Mouse (Mus musculus): ENCODE data around the gene Spry1. TPM values are rescaled to one million over a fixed set of nuclear protein-coding genes. Genes with fewer than 3 reads are reported as not detected.

Spry1 gene
- polyA plus RNA-seq, 1 experiment from 2014 or later, result 19.1 TPM

DNA sequence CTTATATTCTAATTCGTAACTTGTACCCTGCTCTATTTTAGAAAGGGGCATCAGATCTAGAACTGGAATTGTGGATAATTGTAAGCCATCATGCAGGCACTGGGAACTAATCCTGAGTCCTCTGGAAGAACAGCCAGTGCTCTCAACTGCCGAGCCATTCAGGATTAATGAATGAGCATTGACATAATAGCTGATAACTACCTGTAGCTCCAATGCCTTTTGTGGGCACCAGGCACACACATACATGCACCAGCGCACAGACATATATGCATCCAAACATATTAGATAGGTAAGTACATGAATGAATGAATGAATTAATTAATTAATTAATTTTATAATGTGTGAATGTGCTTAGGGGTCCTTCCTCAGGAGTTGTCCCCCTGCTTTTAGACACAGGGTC, 7.0 kb upstream of the Spry1 start:
- no peak overlapping the region for H3K27ac ChIP-seq (ENCODE audit: low read length)
- ATAC-seq (ENCODE audit: insufficient number of reproducible peaks, insufficient read depth, low FRiP score, low read depth), result no peak
- 84% methylated on average over 3 of the region's 3 CpGs for WGBS
- H3K36me3 ChIP-seq (ENCODE audit: control insufficient read depth, insufficient read depth, low read length), result no peaks in the 10 kb centered on the region
- no peaks in the 10 kb centered on the region for H3K9me3 ChIP-seq (ENCODE audit: control insufficient read depth, low read depth, low read length)
- no peak overlapping the region for H3K4me2 ChIP-seq (replicated peaks; ENCODE audit: low read depth, low read length)
- H3K9ac ChIP-seq (replicated peaks; ENCODE audit: low read depth, low read length), result no peak overlapping the region
- H3K27me3 ChIP-seq (ENCODE audit: control insufficient read depth, insufficient read depth, low read length), result no peaks in the 10 kb centered on the region
- H3K4me1 ChIP-seq (ENCODE audit: control insufficient read depth, insufficient read depth, low read length), result no peaks in the 10 kb centered on the region
- no peak overlapping the region for H3K4me3 ChIP-seq (ENCODE audit: low read depth, low read length)

DNA sequence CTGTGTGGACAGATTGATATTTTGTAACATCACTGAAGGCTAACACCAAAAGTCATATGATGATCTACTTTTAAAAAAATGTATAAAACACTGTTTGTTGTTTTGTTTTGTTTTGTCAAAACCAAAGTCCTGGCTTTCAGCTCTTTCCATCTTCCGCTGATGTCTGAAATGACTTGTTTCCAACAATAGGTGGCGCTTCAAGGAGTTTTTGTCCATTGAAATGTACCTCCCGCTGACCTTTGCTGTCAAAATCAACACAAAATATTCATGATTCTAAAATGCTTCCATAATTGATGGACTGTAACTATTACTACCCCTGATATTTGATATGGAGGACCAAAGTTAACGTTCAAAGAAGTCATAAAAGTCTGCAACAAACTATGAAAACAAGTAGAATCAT, 5.1 kb upstream of the Spry1 start:
- no peak overlapping the region for H3K27ac ChIP-seq (ENCODE audit: low read length)
- H3K9ac ChIP-seq (replicated peaks; ENCODE audit: low read depth, low read length), result no peak overlapping the region
- no peaks in the 10 kb centered on the region for H3K36me3 ChIP-seq (ENCODE audit: control insufficient read depth, insufficient read depth, low read length)
- H3K9me3 ChIP-seq (ENCODE audit: control insufficient read depth, low read depth, low read length), result no peaks in the 10 kb centered on the region
- 48% methylated on average over 4 of the region's 4 CpGs for WGBS
- H3K4me1 ChIP-seq (ENCODE audit: control insufficient read depth, insufficient read depth, low read length), result no peaks in the 10 kb centered on the region
- H3K4me2 ChIP-seq (replicated peaks; ENCODE audit: low read depth, low read length), result no peak overlapping the region
- ATAC-seq (ENCODE audit: insufficient number of reproducible peaks, insufficient read depth, low FRiP score, low read depth), result no peak
- no peaks in the 10 kb centered on the region for H3K27me3 ChIP-seq (ENCODE audit: control insufficient read depth, insufficient read depth, low read length)
- H3K4me3 ChIP-seq (ENCODE audit: low read depth, low read length), result no peak overlapping the region

DNA sequence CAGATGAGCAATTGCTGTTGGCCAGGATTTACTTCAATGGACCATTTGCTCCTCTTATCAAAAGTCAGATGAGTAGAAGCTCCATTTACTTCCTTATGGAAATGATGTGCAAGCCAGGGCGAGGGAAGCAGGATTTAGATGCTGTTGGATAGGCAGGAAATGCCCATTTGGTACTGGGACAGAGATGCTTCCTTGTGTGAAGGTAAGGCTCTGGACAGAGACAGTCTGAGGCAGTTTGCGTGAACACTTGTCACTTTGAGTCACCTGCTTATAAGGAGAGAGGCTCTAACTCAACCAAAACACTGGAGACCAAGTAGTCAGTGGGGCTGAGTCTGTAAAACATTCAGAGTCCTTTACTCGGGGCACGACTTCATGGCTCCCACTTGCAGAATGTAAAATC, 2.8 kb upstream of the Spry1 start:
- 0 out of 2 replicates have a peak, but pooled peaks cover 3% of the 10 kb centered on the region for H3K4me1 ChIP-seq (ENCODE audit: control insufficient read depth, insufficient read depth, low read length)
- no peak overlapping the region for H3K4me2 ChIP-seq (replicated peaks; ENCODE audit: low read depth, low read length)
- H3K27me3 ChIP-seq (ENCODE audit: control insufficient read depth, insufficient read depth, low read length), result no peaks in the 10 kb centered on the region
- 89% methylated on average over 4 of the region's 4 CpGs for WGBS
- no peak overlapping the region for H3K27ac ChIP-seq (ENCODE audit: low read length)
- H3K36me3 ChIP-seq (ENCODE audit: control insufficient read depth, insufficient read depth, low read length), result no peaks in the 10 kb centered on the region; the same call in 1 of the 2 replicates
- H3K4me3 ChIP-seq (ENCODE audit: low read depth, low read length), result no peak overlapping the region
- no peak for ATAC-seq (ENCODE audit: insufficient number of reproducible peaks, insufficient read depth, low FRiP score, low read depth)
- no peaks in the 10 kb centered on the region for H3K9me3 ChIP-seq (ENCODE audit: control insufficient read depth, low read depth, low read length)
- no peak overlapping the region for H3K9ac ChIP-seq (replicated peaks; ENCODE audit: low read depth, low read length)

DNA sequence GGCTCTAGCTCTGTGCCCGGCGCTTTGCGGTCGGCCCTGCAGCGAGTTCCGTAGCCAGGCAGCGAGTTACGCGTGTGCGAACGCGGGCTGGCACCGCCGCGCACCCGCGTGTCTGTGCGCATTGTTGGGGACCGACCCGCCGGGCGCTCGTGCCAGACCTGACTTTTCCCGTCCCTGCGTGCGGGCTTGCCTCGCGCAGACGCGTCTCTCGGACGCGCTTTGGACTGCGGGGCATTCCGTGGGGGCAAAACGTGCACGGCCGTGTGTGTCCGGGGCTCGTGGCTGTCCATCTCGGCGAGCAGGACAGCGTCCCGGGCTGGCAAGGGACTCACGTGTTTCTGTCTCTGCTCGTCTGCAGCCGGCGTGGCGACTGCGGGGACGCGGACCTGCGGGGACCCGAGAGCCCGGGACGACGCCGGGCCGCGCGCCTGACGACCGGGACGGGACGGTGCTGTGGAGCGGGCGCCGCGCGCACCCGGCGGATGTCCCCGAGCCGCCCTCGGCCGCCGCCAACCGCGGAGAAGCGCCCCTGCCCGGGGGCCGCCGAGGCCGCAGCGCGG, 495 bp downstream of the Spry1 start:
- Histone ChIP-seq H3K9ac (replicated peaks; ENCODE audit: low read depth, low read length) (peak overlapping the region; percentile 96), H3K4me2 (replicated peaks; ENCODE audit: low read depth, low read length) (peak overlapping the region; percentile 59), H3K4me1 (ENCODE audit: control insufficient read depth, insufficient read depth, low read length) (peaks cover 22% of the 10 kb centered on the region; the same call in 1 of the 2 replicates), H3K27me3 (ENCODE audit: control insufficient read depth, insufficient read depth, low read length) (no peaks in the 10 kb centered on the region), H3K9me3 (ENCODE audit: control insufficient read depth, low read depth, low read length) (no peaks in the 10 kb centered on the region), H3K36me3 (ENCODE audit: control insufficient read depth, insufficient read depth, low read length) (peaks cover 19% of the 10 kb centered on the region), H3K27ac (ENCODE audit: low read length) (peak overlapping the region; percentile 96), H3K4me3 (ENCODE audit: low read depth, low read length) (peak overlapping the region; percentile 98)
- ATAC-seq (ENCODE audit: insufficient number of reproducible peaks, insufficient read depth, low FRiP score, low read depth), result peak; percentile 54; the same call in 1 of the 2 replicates
- 0% methylated on average over 57 of the region's 86 CpGs for WGBS

DNA sequence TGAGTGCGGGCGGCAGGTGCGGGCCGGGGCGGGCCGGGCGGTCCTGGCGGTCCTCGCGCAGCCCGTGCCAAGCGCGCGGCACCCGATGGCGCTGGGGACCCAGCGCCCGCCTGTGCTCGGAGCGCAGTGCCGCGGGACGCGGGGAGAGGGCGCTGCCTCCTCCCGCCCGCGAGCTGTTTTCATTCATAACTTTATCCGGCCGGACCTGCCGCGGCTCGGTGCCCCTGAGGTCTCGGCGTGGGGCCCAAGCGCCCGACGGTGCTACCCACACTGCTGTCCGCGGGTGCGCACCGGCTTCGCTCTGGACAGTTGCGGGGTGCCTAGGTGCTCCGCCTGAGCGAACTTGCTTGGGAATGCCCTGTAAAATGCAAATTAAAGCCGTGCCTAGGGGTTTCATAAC, 1.1 kb downstream of the Spry1 start:
- Histone ChIP-seq H3K4me1 (ENCODE audit: control insufficient read depth, insufficient read depth, low read length) (peaks cover 24% of the 10 kb centered on the region; the same call in 1 of the 2 replicates), H3K27me3 (ENCODE audit: control insufficient read depth, insufficient read depth, low read length) (no peaks in the 10 kb centered on the region), H3K9ac (replicated peaks; ENCODE audit: low read depth, low read length) (peak overlapping the region; percentile 96), H3K4me3 (ENCODE audit: low read depth, low read length) (peak overlapping the region; percentile 98), H3K9me3 (ENCODE audit: control insufficient read depth, low read depth, low read length) (no peaks in the 10 kb centered on the region), H3K27ac (ENCODE audit: low read length) (peak overlapping the region; percentile 55), H3K4me2 (replicated peaks; ENCODE audit: low read depth, low read length) (peak overlapping the region; percentile 59), H3K36me3 (ENCODE audit: control insufficient read depth, insufficient read depth, low read length) (peaks cover 25% of the 10 kb centered on the region)
- peak; percentile 60 for ATAC-seq (ENCODE audit: insufficient number of reproducible peaks, insufficient read depth, low FRiP score, low read depth)
- WGBS, result under 1% methylated on average over 43 of the region's 47 CpGs

DNA sequence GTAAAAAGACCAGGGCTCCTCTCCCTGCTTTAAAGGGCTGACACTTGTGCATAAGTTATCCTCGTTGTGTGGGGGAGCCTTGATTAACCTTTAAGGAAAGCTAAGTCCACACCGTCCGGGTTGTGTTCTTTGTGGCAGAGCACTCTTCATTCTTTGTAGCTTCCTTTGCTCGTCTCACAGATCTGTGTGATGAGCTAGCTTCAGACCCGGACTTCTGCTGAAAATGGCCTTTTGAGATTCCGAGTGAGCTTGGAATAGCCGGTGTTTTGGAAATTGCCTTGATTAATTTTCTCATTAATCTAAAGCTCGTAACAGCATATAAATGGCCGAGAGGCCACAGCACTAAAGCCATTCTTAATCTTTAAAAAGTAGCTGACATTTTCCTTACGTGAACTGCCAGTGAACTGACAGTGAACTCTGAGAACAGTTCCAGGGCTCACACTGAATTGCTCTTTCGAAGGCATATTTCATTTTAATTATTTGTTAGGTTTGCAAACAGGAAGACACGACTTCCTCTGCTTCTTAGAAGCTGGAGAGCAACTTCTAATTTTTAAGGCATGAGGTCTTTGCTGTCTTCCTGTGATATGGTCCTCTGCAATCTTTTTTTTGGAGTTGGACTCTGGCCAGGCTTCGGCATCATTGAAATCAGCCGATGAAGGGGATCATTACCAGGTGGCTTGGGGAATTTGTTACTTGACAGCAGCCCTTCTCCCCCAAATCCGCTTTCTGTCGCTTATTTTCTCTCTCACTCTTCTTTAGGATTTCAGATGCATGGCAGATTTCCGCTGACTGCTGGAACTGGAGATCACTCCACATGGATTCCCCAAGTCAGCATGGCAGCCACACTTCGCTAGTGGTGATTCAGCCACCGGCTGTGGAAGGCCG, 2.3 kb downstream of the Spry1 start:
- Histone ChIP-seq H3K4me1 (ENCODE audit: control insufficient read depth, insufficient read depth, low read length) (peaks cover 30% of the 10 kb centered on the region; the same call in 1 of the 2 replicates), H3K27ac (ENCODE audit: low read length) (peak overlapping the region; percentile 55; the same call in 1 of the 2 replicates), H3K9ac (replicated peaks; ENCODE audit: low read depth, low read length) (peak overlapping the region; percentile 96), H3K27me3 (ENCODE audit: control insufficient read depth, insufficient read depth, low read length) (no peaks in the 10 kb centered on the region), H3K36me3 (ENCODE audit: control insufficient read depth, insufficient read depth, low read length) (peaks cover 30% of the 10 kb centered on the region), H3K4me2 (replicated peaks; ENCODE audit: low read depth, low read length) (peak overlapping the region; percentile 59), H3K9me3 (ENCODE audit: control insufficient read depth, low read depth, low read length) (no peaks in the 10 kb centered on the region), H3K4me3 (ENCODE audit: low read depth, low read length) (peak overlapping the region; percentile 98)
- 27% methylated on average over 20 of the region's 20 CpGs for WGBS
- ATAC-seq (ENCODE audit: insufficient number of reproducible peaks, insufficient read depth, low FRiP score, low read depth), result no peak

DNA sequence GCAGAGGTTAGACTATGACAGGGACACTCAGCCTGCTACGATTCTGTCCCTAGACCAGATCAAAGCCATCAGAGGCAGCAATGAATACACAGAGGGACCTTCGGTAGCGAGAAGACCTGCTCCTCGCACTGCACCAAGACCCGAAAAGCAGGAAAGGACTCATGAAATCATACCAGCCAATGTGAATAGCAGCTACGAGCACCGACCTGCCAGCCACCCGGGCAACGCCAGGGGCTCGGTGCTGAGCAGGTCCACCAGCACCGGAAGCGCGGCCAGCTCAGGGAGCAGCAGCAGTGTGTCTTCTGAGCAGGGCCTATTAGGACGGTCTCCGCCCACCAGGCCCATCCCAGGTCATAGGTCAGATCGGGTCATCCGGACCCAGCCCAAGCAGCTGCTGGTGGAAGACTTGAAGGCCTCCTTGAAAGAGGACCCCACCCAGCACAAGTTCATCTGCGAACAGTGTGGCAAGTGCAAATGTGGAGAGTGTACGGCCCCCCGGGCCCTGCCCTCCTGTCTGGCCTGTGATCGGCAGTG, 3.0 kb downstream of the Spry1 start:
- WGBS, result 77% methylated on average over 21 of the region's 21 CpGs
- Histone ChIP-seq H3K9me3 (ENCODE audit: control insufficient read depth, low read depth, low read length) (no peaks in the 10 kb centered on the region), H3K4me1 (ENCODE audit: control insufficient read depth, insufficient read depth, low read length) (peaks cover 33% of the 10 kb centered on the region; the same call in 1 of the 2 replicates), H3K4me2 (replicated peaks; ENCODE audit: low read depth, low read length) (peak overlapping the region; percentile 59; the same call in 1 of the 2 replicates), H3K36me3 (ENCODE audit: control insufficient read depth, insufficient read depth, low read length) (peaks cover 30% of the 10 kb centered on the region), H3K9ac (replicated peaks; ENCODE audit: low read depth, low read length) (no peak overlapping the region), H3K27ac (ENCODE audit: low read length) (peak overlapping the region; percentile 3; the same call in 1 of the 2 replicates), H3K4me3 (ENCODE audit: low read depth, low read length) (peak overlapping the region; percentile 3; the same call in 1 of the 2 replicates), H3K27me3 (ENCODE audit: control insufficient read depth, insufficient read depth, low read length) (no peaks in the 10 kb centered on the region)
- no peak for ATAC-seq (ENCODE audit: insufficient number of reproducible peaks, insufficient read depth, low FRiP score, low read depth)

GRCm38 (mm10) chr3:37643411-37643810, 3.7 kb downstream of the Spry1 start:
- Histone ChIP-seq H3K9ac (replicated peaks; ENCODE audit: low read depth, low read length) (no peak overlapping the region), H3K4me3 (ENCODE audit: low read depth, low read length) (no peak overlapping the region), H3K36me3 (ENCODE audit: control insufficient read depth, insufficient read depth, low read length) (peaks cover 32% of the 10 kb centered on the region), H3K27me3 (ENCODE audit: control insufficient read depth, insufficient read depth, low read length) (no peaks in the 10 kb centered on the region), H3K4me1 (ENCODE audit: control insufficient read depth, insufficient read depth, low read length) (peaks cover 33% of the 10 kb centered on the region; the same call in 1 of the 2 replicates), H3K9me3 (ENCODE audit: control insufficient read depth, low read depth, low read length) (no peaks in the 10 kb centered on the region), H3K4me2 (replicated peaks; ENCODE audit: low read depth, low read length) (peak overlapping the region; percentile 59; the same call in 1 of the 2 replicates), H3K27ac (ENCODE audit: low read length) (no peak overlapping the region)
- ATAC-seq (ENCODE audit: insufficient number of reproducible peaks, insufficient read depth, low FRiP score, low read depth), result no peak
- WGBS, result 72% methylated on average over 13 of the region's 13 CpGs
